Mouse (Mus musculus) NIH3T3 (cell line): ENCODE data around the gene Specc1.

ENCODE experiments used
- DNase-seq: peaks from one replicate; pipeline ENCODE4 v3.0.0-alpha.2; 2012; ENCODE audit warnings: low read depth

The Specc1 gene

GRCm38 (mm10) chr11:62247759-62248400, 291.3 kb downstream of the Specc1 start:
- DNase-seq = no peak

GRCm38 (mm10) chr11:62248401-62249244, 292.1 kb downstream of the Specc1 start, which contains the start of gene Adora2b:
TSS of gene Adora2b (plus strand) at chr11:62248984.
- DNase-seq = peak; percentile 87

- peak; percentile 82 for DNase-seq
Measured at GRCm38 (mm10) chr11:62249266-62250037, 292.9 kb downstream of the Specc1 start.

GRCm38 (mm10) chr11:62251047-62251446, 294.5 kb downstream of the Specc1 start:
- DNase-seq = peak; percentile 89

- no peak for DNase-seq
Measured at GRCm38 (mm10) chr11:62253380-62253779, 296.8 kb downstream of the Specc1 start.

- no peak for DNase-seq
Measured at GRCm38 (mm10) chr11:62259214-62259613, 302.7 kb downstream of the Specc1 start.

GRCm38 (mm10) chr11:62263599-62263998, 307.0 kb downstream of the Specc1 start:
- DNase-seq = no peak

GRCm38 (mm10) chr11:62264018-62264417, 307.5 kb downstream of the Specc1 start:
- DNase-seq = no peak

GRCm38 (mm10) chr11:62265642-62266041, 309.1 kb downstream of the Specc1 start:
- no peak for DNase-seq

- DNase-seq = no peak
Measured at GRCm38 (mm10) chr11:62266466-62267214, 310.1 kb downstream of the Specc1 start.

GRCm38 (mm10) chr11:62268381-62268780, 311.8 kb downstream of the Specc1 start:
- peak; percentile 17 for DNase-seq

- no peak for DNase-seq
Measured at GRCm38 (mm10) chr11:62269097-62269496, 312.5 kb downstream of the Specc1 start.

GRCm38 (mm10) chr11:62270851-62271250, 314.3 kb downstream of the Specc1 start:
- DNase-seq = no peak
